Mouse (Mus musculus) adrenal gland, adult 18-20 months (tissue): Measurements from ENCODE around the gene Ccdc187. TPM values are rescaled to one million over a fixed set of nuclear protein-coding genes. Genes with fewer than 3 reads are reported as not detected.

Experiments
- DNase-seq, 2 experiments: peaks; one replicate each; pipeline ENCODE4 v3.0.0; 2021 to 2022; ENCODE audit warnings: low spot score in 2 of 2
- total RNA-seq, 2 experiments: library from RNA; stranded (reverse); gene quantifications; 1 replicate in 1 of 2; 2 replicates in 1 of 2; pipeline ENCODE4 v1.2.3; 2021

The Ccdc187 gene
- total RNA-seq, 2 experiments from 2014 or later = 0.50 to 0.74 TPM

GRCm38 (mm10) chr2:26285804-26286203, 8.6 kb downstream of the Ccdc187 start:
- no peak for DNase-seq

- no peak for DNase-seq
Measured at GRCm38 (mm10) chr2:26280594-26280993, 13.8 kb downstream of the Ccdc187 start.

- no peak for DNase-seq
Measured at GRCm38 (mm10) chr2:26279712-26280111, 14.6 kb downstream of the Ccdc187 start.

- peak; percentile 36 to 58 for DNase-seq
Measured at GRCm38 (mm10) chr2:26273611-26274010, 20.7 kb downstream of the Ccdc187 start.

GRCm38 (mm10) chr2:26268216-26268615, 26.1 kb downstream of the Ccdc187 start:
- peak in 1 of 2 experiments; percentile 34 for DNase-seq

- DNase-seq = no peak
Measured at GRCm38 (mm10) chr2:26266066-26266742, 28.2 kb downstream of the Ccdc187 start.

- DNase-seq = no peak
Measured at GRCm38 (mm10) chr2:26265095-26265494, 29.3 kb downstream of the Ccdc187 start.

- no peak for DNase-seq
Measured at GRCm38 (mm10) chr2:26264646-26265045, 29.7 kb downstream of the Ccdc187 start.

GRCm38 (mm10) chr2:26257315-26258096, 36.9 kb downstream of the Ccdc187 start:
- DNase-seq = no peak

- DNase-seq = no peak
Measured at GRCm38 (mm10) chr2:26254816-26255215, 39.5 kb downstream of the Ccdc187 start.

- DNase-seq = no peak
Measured at GRCm38 (mm10) chr2:26252514-26253206, 41.7 kb downstream of the Ccdc187 start.

GRCm38 (mm10) chr2:26247531-26247930, 46.8 kb downstream of the Ccdc187 start:
- DNase-seq = no peak

GRCm38 (mm10) chr2:26240841-26241240, 53.5 kb downstream of the Ccdc187 start:
- no peak for DNase-seq

- no peak for DNase-seq
Measured at GRCm38 (mm10) chr2:26240330-26240729, 54.0 kb downstream of the Ccdc187 start.

GRCm38 (mm10) chr2:26237290-26237782, 57.0 kb downstream of the Ccdc187 start, which contains the start of gene Qsox2:
Qsox2 (minus strand) TSS chr2:26237525.
- peak; percentile 83 to 88 for DNase-seq

GRCm38 (mm10) chr2:26236681-26237289, 57.6 kb downstream of the Ccdc187 start:
- DNase-seq = no peak

GRCm38 (mm10) chr2:26234771-26235170, 59.6 kb downstream of the Ccdc187 start:
- no peak for DNase-seq

GRCm38 (mm10) chr2:26234253-26234652, 60.1 kb downstream of the Ccdc187 start:
- no peak for DNase-seq

- no peak for DNase-seq
Measured at GRCm38 (mm10) chr2:26231366-26231765, 63.0 kb downstream of the Ccdc187 start.

GRCm38 (mm10) chr2:26230253-26230652, 64.1 kb downstream of the Ccdc187 start:
- DNase-seq = no peak

GRCm38 (mm10) chr2:26227788-26228187, 66.6 kb downstream of the Ccdc187 start:
- peak in 1 of 2 experiments; percentile 12 for DNase-seq
